Mouse (Mus musculus): ENCODE data around the gene Cacnb4. TPM values are rescaled to one million over a fixed set of nuclear protein-coding genes. Genes with fewer than 3 reads are reported as not detected.

Gene Cacnb4
- polyA plus RNA-seq, 1 experiment: 0.45 TPM

DNA sequence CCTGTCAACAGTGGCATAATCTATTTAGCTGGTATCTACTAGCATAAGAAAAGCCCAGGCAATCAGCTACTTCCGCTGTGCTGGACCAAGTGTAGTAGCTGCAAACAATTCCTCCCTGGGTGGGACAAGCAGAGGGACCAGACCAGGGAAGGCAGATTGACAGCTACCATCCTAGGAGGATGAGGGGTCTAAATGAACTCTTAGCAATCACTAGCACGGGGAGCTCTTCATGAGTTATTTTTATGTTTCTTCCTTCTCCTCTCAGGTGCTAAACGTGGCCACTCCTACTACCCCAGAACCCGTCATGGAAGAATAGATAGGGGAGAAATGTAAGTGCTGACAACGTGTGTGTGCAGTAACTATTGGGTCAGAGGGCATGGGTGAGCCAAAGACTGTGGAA, 105.8 kb downstream of the Cacnb4 start:
- H3K4me1 ChIP-seq (ENCODE audit: control insufficient read depth, insufficient read depth, low read length): peaks cover 3% of the 10 kb centered on the region
- TF ChIP-seq CTCF (IDR thresholded peaks at IDR 0.05; ENCODE audit: control insufficient read depth, insufficient read depth, low read length) (no peak), POLR2A (IDR thresholded peaks at IDR 0.05; ENCODE audit: borderline replicate concordance, control insufficient read depth, low read depth, low read length) (no peak)
- WGBS: 42% methylated on average over 5 of the region's 5 CpGs
- H3K27ac ChIP-seq (ENCODE audit: control insufficient read depth, insufficient read depth, low read depth, low read length, poor library complexity): no peak overlapping the region
- no peak overlapping the region for H3K4me3 ChIP-seq (replicated peaks; ENCODE audit: control insufficient read depth, low read depth, low read length)

DNA sequence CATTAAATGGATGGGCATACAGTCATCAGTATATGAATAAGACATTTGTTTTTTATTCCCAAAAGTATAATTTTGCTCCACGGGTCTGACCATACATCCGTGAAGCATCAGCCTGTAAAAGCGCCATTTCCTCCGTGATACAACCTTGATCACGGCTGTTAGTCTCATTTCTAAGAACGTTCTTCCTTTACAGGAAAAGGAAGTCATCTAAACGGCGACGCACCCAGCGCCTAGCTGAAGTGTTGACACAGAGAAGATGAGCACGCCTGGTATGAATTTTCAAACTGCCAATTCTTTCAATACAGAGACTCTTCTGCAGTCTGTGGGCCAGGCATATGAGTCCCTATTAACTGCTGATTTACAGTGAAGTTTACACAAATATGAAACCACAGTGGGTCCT, 106.5 kb downstream of the Cacnb4 start:
- peaks cover 3% of the 10 kb centered on the region for H3K4me1 ChIP-seq (ENCODE audit: control insufficient read depth, insufficient read depth, low read length)
- H3K27ac ChIP-seq (ENCODE audit: control insufficient read depth, insufficient read depth, low read depth, low read length, poor library complexity): no peak overlapping the region
- no peak for TF ChIP-seq POLR2A (IDR thresholded peaks at IDR 0.05; ENCODE audit: borderline replicate concordance, control insufficient read depth, low read depth, low read length)
- TF ChIP-seq CTCF (IDR thresholded peaks at IDR 0.05; ENCODE audit: control insufficient read depth, insufficient read depth, low read length): no peak
- WGBS: 3% methylated on average over 11 of the region's 11 CpGs
- H3K4me3 ChIP-seq (replicated peaks; ENCODE audit: control insufficient read depth, low read depth, low read length): no peak overlapping the region

DNA sequence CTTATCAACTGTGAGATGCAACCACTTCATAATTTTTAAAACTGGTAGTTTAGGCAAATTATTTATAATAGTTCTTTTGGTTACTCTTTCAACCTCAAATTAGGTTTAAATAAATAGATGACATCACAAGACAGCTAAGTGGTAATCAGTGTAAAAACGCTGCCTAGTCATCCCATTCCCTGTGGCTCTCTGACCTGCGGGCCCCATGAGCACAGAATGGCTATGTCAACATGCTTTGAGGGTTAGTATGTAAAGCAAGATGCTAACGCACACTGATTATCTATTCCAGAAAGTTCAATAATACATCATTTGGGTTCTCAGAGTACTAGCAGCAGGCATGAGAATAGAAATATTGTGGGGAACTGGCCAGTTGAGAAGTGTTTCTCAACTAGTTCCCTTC, 108.5 kb downstream of the Cacnb4 start:
- Histone ChIP-seq H3K4me1 (ENCODE audit: control insufficient read depth, insufficient read depth, low read length) (peaks cover 3% of the 10 kb centered on the region), H3K4me3 (replicated peaks; ENCODE audit: control insufficient read depth, low read depth, low read length) (no peak overlapping the region), H3K27ac (ENCODE audit: control insufficient read depth, insufficient read depth, low read depth, low read length, poor library complexity) (no peak overlapping the region)
- TF ChIP-seq POLR2A (IDR thresholded peaks at IDR 0.05; ENCODE audit: borderline replicate concordance, control insufficient read depth, low read depth, low read length) (no peak), CTCF (IDR thresholded peaks at IDR 0.05; ENCODE audit: control insufficient read depth, insufficient read depth, low read length) (no peak)
- WGBS: 78% methylated on average over 3 of the region's 3 CpGs

GRCm38 (mm10) chr2:52567421-52567820, 109.2 kb downstream of the Cacnb4 start:
- WGBS: 76% methylated on average over 3 of the region's 3 CpGs
- Histone ChIP-seq H3K4me1 (ENCODE audit: control insufficient read depth, insufficient read depth, low read length) (peaks cover 3% of the 10 kb centered on the region), H3K4me3 (replicated peaks; ENCODE audit: control insufficient read depth, low read depth, low read length) (no peak overlapping the region), H3K27ac (ENCODE audit: control insufficient read depth, insufficient read depth, low read depth, low read length, poor library complexity) (no peak overlapping the region)
- TF ChIP-seq POLR2A (IDR thresholded peaks at IDR 0.05; ENCODE audit: borderline replicate concordance, control insufficient read depth, low read depth, low read length): no peak
- TF ChIP-seq CTCF (IDR thresholded peaks at IDR 0.05; ENCODE audit: control insufficient read depth, insufficient read depth, low read length): no peak

GRCm38 (mm10) chr2:52563277-52563676, 113.4 kb downstream of the Cacnb4 start:
- 93% methylated on average over 5 of the region's 5 CpGs for WGBS

GRCm38 (mm10) chr2:52562356-52562755, 114.3 kb downstream of the Cacnb4 start:
- 76% methylated on average over 3 of the region's 3 CpGs for WGBS
- no peak overlapping the region for H3K27ac ChIP-seq (ENCODE audit: control insufficient read depth, insufficient read depth, low read depth, low read length, poor library complexity)
- H3K4me3 ChIP-seq (replicated peaks; ENCODE audit: control insufficient read depth, low read depth, low read length): no peak overlapping the region
- TF ChIP-seq POLR2A (IDR thresholded peaks at IDR 0.05; ENCODE audit: borderline replicate concordance, control insufficient read depth, low read depth, low read length): no peak
- TF ChIP-seq CTCF (IDR thresholded peaks at IDR 0.05; ENCODE audit: control insufficient read depth, insufficient read depth, low read length): no peak
- no peaks in the 10 kb centered on the region for H3K4me1 ChIP-seq (ENCODE audit: control insufficient read depth, insufficient read depth, low read length)

More at GRCm38 (mm10) chr2:52563277-52563676, 113.4 kb downstream of the Cacnb4 start:
- TF ChIP-seq CTCF (IDR thresholded peaks at IDR 0.05; ENCODE audit: control insufficient read depth, insufficient read depth, low read length): no peak
- no peak for TF ChIP-seq POLR2A (IDR thresholded peaks at IDR 0.05; ENCODE audit: borderline replicate concordance, control insufficient read depth, low read depth, low read length)
- H3K4me3 ChIP-seq (replicated peaks; ENCODE audit: control insufficient read depth, low read depth, low read length): no peak overlapping the region
- H3K4me1 ChIP-seq (ENCODE audit: control insufficient read depth, insufficient read depth, low read length): no peaks in the 10 kb centered on the region
- H3K27ac ChIP-seq (ENCODE audit: control insufficient read depth, insufficient read depth, low read depth, low read length, poor library complexity): no peak overlapping the region

DNA sequence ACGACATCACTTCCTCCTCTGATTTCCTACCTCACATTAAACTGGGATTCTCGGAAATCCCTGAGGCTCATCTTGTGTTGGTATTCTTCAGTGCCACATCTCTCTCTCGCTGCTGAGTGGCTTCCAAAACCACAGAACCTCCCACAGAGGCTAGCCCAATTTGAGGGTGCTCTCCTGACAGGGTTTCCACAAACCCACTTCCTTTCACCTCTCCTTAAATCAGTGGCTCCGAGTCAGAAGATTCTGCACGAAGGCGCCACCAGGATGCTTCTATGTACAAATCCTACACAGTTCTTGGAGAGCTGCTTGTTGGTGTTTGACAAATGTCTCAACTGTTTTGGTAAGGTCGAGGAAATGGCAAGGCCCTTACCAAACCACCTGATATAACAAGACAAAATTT, 115.5 kb downstream of the Cacnb4 start:
- 22% methylated on average over 7 of the region's 7 CpGs for WGBS
- TF ChIP-seq POLR2A (IDR thresholded peaks at IDR 0.05; ENCODE audit: borderline replicate concordance, control insufficient read depth, low read depth, low read length) (no peak), CTCF (IDR thresholded peaks at IDR 0.05; ENCODE audit: control insufficient read depth, insufficient read depth, low read length) (no peak)
- H3K4me3 ChIP-seq (replicated peaks; ENCODE audit: control insufficient read depth, low read depth, low read length): no peak overlapping the region
- no peaks in the 10 kb centered on the region for H3K4me1 ChIP-seq (ENCODE audit: control insufficient read depth, insufficient read depth, low read length)
- no peak overlapping the region for H3K27ac ChIP-seq (ENCODE audit: control insufficient read depth, insufficient read depth, low read depth, low read length, poor library complexity)

- no peak for TF ChIP-seq CTCF (IDR thresholded peaks at IDR 0.05; ENCODE audit: control insufficient read depth, insufficient read depth, low read length)
- TF ChIP-seq POLR2A (IDR thresholded peaks at IDR 0.05; ENCODE audit: borderline replicate concordance, control insufficient read depth, low read depth, low read length): no peak
- 66% methylated on average over 2 of the region's 2 CpGs for WGBS
- H3K27ac ChIP-seq (ENCODE audit: control insufficient read depth, insufficient read depth, low read depth, low read length, poor library complexity): no peak overlapping the region
- no peak overlapping the region for H3K4me3 ChIP-seq (replicated peaks; ENCODE audit: control insufficient read depth, low read depth, low read length)
- no peaks in the 10 kb centered on the region for H3K4me1 ChIP-seq (ENCODE audit: control insufficient read depth, insufficient read depth, low read length)
Measured at GRCm38 (mm10) chr2:52560266-52560665, 116.4 kb downstream of the Cacnb4 start.

- 35% methylated on average over 8 of the region's 8 CpGs for WGBS
- Histone ChIP-seq H3K4me3 (replicated peaks; ENCODE audit: control insufficient read depth, low read depth, low read length) (no peak overlapping the region), H3K4me1 (ENCODE audit: control insufficient read depth, insufficient read depth, low read length) (no peaks in the 10 kb centered on the region), H3K27ac (ENCODE audit: control insufficient read depth, insufficient read depth, low read depth, low read length, poor library complexity) (no peak overlapping the region)
- TF ChIP-seq CTCF (IDR thresholded peaks at IDR 0.05; ENCODE audit: control insufficient read depth, insufficient read depth, low read length) (no peak), POLR2A (IDR thresholded peaks at IDR 0.05; ENCODE audit: borderline replicate concordance, control insufficient read depth, low read depth, low read length) (no peak)
Measured at GRCm38 (mm10) chr2:52558411-52558810, 118.2 kb downstream of the Cacnb4 start.
